Mouse (Mus musculus) heart, adult 18-20 months (tissue): ENCODE results near the gene Srrd. TPM values are rescaled to one million over a fixed set of nuclear protein-coding genes. Genes with fewer than 3 reads are reported as not detected.

Experiments
- DNase-seq, 2 experiments: peaks; one replicate each; pipeline ENCODE4 v3.0.0; 2021 to 2022; ENCODE audit warnings: mixed read lengths in 1 of 2
- total RNA-seq, 2 experiments: library from RNA; stranded (reverse); gene quantifications; 2 replicates each; pipeline ENCODE4 v1.2.3; 2021

Gene Srrd
- total RNA-seq, 2 experiments from 2014 or later, result 6.8 to 10.0 TPM

- peak; percentile 31 to 76 for DNase-seq
Measured at GRCm38 (mm10) chr5:112317328-112317727, 25.5 kb downstream of the Srrd start.

- DNase-seq, result no peak
Measured at GRCm38 (mm10) chr5:112316468-112316867, 26.4 kb downstream of the Srrd start.

- no peak for DNase-seq
Measured at GRCm38 (mm10) chr5:112313222-112313885, 29.5 kb downstream of the Srrd start.

DNA sequence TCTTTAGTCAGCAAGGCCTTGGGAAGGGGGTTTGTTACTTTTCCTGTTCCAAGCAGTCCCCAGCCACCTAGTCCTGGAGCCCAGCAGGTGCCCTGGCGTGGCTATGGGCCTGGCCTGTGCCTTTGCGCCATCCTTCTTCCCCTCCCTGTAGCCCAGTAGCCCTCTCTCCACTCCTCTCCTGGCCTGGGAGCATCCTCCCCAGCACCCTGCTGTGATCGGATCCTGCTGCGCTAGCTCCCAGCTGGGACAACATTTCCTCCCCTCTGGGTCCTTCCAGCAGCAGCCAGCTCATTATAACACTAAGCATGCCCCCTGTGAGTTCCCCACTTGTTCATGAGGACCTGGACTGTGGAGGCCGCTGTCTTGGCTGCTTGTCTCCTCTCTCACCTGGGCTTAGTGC, 37.0 kb downstream of the Srrd start:
- no peak for DNase-seq

- no peak for DNase-seq
Measured at GRCm38 (mm10) chr5:112302310-112302709, 40.5 kb downstream of the Srrd start.

DNA sequence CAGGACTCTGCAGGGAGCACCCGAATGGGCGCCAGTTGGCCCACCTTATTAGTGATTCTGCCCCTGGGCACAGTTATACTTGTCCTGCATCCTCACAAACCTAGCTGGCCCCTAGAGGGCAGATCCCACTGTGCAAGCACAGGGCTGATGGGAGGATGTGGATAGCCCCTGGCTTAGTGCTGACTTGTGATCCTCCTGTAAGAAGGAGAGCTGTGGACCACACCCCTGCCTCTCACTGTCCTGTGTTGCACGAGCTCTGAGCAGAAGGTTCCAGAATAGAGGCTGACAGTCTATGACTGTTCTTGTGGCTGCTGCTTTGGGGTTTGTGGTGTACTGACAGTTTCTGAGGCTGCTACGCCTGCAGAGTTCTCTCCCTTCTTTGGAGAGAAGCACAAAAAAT, 41.1 kb downstream of the Srrd start:
- DNase-seq, result no peak

GRCm38 (mm10) chr5:112300721-112301308, 42.0 kb downstream of the Srrd start:
- no peak for DNase-seq

DNA sequence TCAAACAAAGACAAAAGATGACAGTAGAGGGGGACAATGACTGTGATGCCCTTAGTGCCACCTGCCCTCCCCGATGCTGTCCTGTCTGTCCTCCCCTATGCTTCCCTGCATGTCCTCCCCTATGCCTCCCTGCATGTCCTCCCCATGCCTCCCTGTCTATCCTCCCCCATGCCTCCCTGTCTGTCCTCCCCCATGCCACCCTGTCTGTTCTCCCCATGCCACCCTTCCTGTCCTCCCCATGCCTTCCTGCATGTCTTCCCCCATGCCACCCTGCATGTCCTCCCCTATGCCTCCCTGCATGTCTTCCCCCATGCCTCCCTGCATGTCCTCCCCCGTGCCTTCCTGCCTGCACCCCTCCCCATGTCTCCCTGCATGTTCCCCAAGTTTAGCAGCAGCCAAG, 42.7 kb downstream of the Srrd start:
- no peak for DNase-seq

GRCm38 (mm10) chr5:112299399-112299798, 43.4 kb downstream of the Srrd start:
- DNase-seq, result no peak

GRCm38 (mm10) chr5:112298226-112298988, 44.4 kb downstream of the Srrd start:
- peak in 1 of 2 experiments; percentile 87 for DNase-seq

DNA sequence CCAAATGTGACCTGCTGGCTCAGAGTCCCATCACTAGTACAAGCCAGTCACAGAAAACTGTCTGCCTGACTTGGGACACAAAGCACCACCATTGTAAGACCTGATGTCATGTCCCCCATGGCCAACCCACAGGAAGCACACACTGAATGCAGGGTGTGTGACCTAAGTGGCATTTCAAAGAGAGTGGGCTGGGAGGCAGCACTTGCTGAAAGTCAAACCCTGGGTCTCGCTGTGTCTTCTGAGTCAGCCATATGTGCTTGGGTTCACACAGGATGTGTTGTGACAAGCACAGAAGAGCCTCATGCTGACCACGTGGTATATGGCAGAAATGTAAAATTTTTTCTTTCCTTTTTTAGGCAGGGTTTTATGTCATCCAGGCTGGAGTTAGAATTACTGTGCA, 45.6 kb downstream of the Srrd start:
- no peak for DNase-seq

- no peak for DNase-seq
Measured at GRCm38 (mm10) chr5:112296404-112297181, 46.2 kb downstream of the Srrd start.

DNA sequence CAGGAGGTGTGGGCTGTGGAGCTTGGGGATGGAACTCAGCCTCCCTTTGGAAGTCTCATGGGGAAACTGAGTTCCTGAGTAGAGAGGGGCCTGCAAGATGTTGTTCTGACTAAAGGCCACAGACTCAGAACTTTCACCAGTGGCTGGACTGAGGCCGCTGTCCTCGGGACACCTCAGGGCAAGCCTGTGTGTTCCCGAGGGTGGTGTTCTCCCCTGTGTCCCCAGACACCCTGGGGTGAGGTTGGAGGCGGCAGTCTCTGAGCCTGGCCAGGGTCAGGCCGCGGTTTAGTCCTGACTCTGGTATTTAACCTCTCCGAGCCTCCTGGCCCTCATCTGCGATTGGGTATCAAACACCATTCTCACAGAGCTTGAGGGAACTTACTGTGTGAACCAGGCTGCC, 47.3 kb downstream of the Srrd start:
- DNase-seq, result no peak

GRCm38 (mm10) chr5:112295162-112295561, 47.7 kb downstream of the Srrd start:
- no peak for DNase-seq

GRCm38 (mm10) chr5:112294696-112295095, 48.1 kb downstream of the Srrd start:
- DNase-seq, result no peak

GRCm38 (mm10) chr5:112293800-112294199, 49.0 kb downstream of the Srrd start:
- DNase-seq, result no peak

- DNase-seq, result no peak
Measured at GRCm38 (mm10) chr5:112292343-112292980, 50.4 kb downstream of the Srrd start.

- no peak for DNase-seq
Measured at GRCm38 (mm10) chr5:112291866-112292265, 51.0 kb downstream of the Srrd start.

DNA sequence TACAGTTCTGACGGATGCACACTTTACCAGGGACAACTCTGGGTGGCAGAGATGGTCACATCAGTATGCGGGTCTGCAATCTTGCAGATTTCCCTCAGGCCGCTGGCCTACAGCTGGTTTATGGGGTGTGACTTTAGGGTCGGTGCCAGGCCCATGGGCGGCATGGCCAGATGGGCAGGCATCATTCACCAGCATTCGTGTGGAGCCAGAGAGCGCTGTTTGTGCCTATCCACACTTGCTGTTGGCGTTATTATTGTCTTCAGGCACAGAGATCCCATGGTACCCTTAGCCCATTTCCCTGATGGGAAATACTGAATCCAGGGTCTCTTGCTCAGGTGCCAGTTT, 52.3 kb downstream of the Srrd start:
- DNase-seq, result no peak

DNA sequence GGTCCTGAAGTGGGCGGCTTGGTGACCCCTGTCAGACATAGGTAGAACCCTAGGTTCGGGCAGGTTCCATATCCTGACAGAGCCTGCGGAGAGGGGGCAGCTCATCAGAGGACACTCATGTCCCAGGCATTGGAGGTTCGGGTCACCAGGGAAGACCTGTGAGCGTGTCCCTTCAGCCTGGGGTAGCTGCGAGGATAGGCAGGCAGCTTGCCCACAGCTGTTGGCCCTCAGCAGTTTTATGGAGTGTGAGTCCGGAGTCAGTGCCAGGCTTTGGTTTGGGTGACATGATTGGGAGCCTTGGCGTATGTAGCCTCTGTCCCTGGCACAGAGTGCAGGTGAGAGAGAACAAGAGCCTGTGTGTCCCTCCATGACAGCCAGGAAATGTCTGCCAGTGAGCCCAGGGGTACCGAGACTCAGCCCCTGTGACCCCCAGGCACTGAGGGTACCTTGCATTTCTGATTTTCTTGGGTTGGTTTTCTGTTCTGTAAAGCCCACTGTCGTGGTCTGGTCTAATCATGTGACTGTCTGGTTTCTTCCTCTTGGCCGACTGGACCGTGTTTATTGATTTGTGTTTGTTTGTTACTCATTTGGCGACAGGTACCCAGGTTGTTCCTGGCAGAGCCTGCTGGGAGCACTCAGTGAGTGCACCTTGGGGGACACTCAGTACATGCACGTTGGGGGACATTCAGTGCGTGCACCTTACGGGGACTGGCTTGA, 52.9 kb downstream of the Srrd start:
- peak; percentile 72 to 84 for DNase-seq

DNA sequence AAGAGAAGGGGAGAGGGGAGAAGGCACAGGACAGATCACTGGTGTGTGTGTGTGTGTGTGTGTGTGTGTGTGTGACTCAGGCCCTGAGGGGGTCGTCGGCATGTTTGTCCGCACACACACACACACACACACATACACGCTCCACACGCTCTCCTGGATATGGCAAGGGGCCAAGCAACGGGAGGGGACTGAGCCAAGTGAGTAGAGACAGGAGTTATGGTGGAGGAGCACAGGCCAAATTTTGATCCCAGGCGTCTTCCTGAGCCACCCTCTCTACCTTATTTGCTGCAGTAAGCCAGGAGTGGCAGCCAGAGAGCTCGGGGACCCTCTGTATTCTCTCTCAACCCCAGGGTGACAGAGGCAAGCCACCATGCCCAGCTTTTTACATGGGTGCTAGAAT, 53.6 kb downstream of the Srrd start:
- DNase-seq, result peak; percentile 71 to 72
